Mouse (Mus musculus) midbrain, embryonic 13.5 days (tissue): ENCODE data around the gene Gm17428. TPM values are rescaled to one million over a fixed set of nuclear protein-coding genes. Genes with fewer than 3 reads are reported as not detected.

Experiments
- ATAC-seq: fragments of 200-750 bp; cut with Nextera tagmentation; 2 replicates; pipeline ENCODE4 v1.8.0; 2017; ENCODE audit warnings: mild to moderate bottlenecking, moderate TSS enrichment, moderate library complexity
- H3K27ac ChIP-seq: fragments of 300-500 bp; sonication (generic); 2 replicates; pipeline ENCODE4 v1.5.1; 2015; ENCODE audit warnings: inconsistent platforms, mild to moderate bottlenecking, moderate library complexity
- H3K27me3 ChIP-seq: fragments of 300-500 bp; sonication (generic); 2 replicates; pipeline ENCODE4 v1.6.1; 2015; ENCODE audit warnings: mild to moderate bottlenecking, inconsistent platforms
- H3K36me3 ChIP-seq: fragments of 300-500 bp; sonication (generic); 2 replicates; pipeline ENCODE4 v1.6.1; 2015; ENCODE audit warnings: mild to moderate bottlenecking, inconsistent platforms
- H3K4me1 ChIP-seq: fragments of 300-500 bp; sonication (generic); replicated peaks from 2 replicates; pipeline ENCODE4 v1.6.1; 2015; ENCODE audit warnings: inconsistent platforms
- H3K4me2 ChIP-seq: fragments of 300-500 bp; sonication (generic); replicated peaks from 2 replicates; pipeline ENCODE4 v1.6.1; 2015; ENCODE audit warnings: moderate library complexity, mild to moderate bottlenecking, inconsistent platforms
- H3K4me3 ChIP-seq: fragments of 300-500 bp; sonication (generic); replicated peaks from 2 replicates; pipeline ENCODE4 v1.5.1; 2015; ENCODE audit warnings: mild to moderate bottlenecking, inconsistent platforms
- H3K9ac ChIP-seq: fragments of 300-500 bp; sonication (generic); replicated peaks from 2 replicates; pipeline ENCODE4 v1.6.1; 2015; ENCODE audit warnings: mild to moderate bottlenecking, inconsistent platforms
- H3K9me3 ChIP-seq: fragments of 300-500 bp; sonication (generic); 2 replicates; pipeline ENCODE4 v1.6.1; 2016; ENCODE audit warnings: mild to moderate bottlenecking, inconsistent platforms
- WGBS: fragments of 180-500 bp; shearing (Covaris S2); methylation state at CpG from one replicate; pipeline ENCODE4 v1.1.7; 2015; 5-methylcytosine and 5-hydroxymethylcytosine counted together
- polyA plus RNA-seq: library from polyadenylated mRNA; unstranded; fragments of >200 nt; fragmentation: Nextera tagmentation; extraction: Ambion mirVana; gene quantifications from 2 replicates; pipeline ENCODE4 v1.2.1, GENCODE M21; 2015

The Gm17428 gene
- not detected in 2 replicates for polyA plus RNA-seq

- no peaks in the 10 kb centered on the region for H3K36me3 ChIP-seq
- H3K9ac ChIP-seq, result no peak within 1 kb of the TSS
- H3K4me1 ChIP-seq, result peaks cover 12% of the 10 kb centered on the region
- H3K4me3 ChIP-seq, result no peak within 1 kb of the TSS
- no peaks in the 10 kb centered on the region for H3K9me3 ChIP-seq
- no peak within 1 kb of the TSS for H3K27ac ChIP-seq
- H3K4me2 ChIP-seq, result no peak within 1 kb of the TSS
- no peaks in the 10 kb centered on the region for H3K27me3 ChIP-seq
- ATAC-seq, result no peak
- 73% methylated on average over 1 of the region's 1 CpGs for WGBS
These were observed at the start of gene Gm17428 for GRCm38 (mm10) chr14:54976633-54977032. TSS of gene Gm17428 (plus strand) at chr14:54976933.

- peaks cover 44% of the 10 kb centered on the region for H3K4me1 ChIP-seq
- no peaks in the 10 kb centered on the region for H3K9me3 ChIP-seq
- WGBS, result 14% methylated on average over 7 of the region's 7 CpGs
- H3K27me3 ChIP-seq, result no peaks in the 10 kb centered on the region
- no peaks in the 10 kb centered on the region for H3K36me3 ChIP-seq
- H3K4me3 ChIP-seq, result peak overlapping the region; percentile 54
- H3K4me2 ChIP-seq, result peak overlapping the region; percentile 69
- H3K9ac ChIP-seq, result peak overlapping the region; percentile 73
- no peak for ATAC-seq
- H3K27ac ChIP-seq, result peak overlapping the region; percentile 91
These were observed 49.4 kb upstream of the Gm17428 start for GRCm38 (mm10) chr14:54927296-54927695.

GRCm38 (mm10) chr14:54929801-54930200 lies 46.9 kb upstream of the Gm17428 start:
- Histone ChIP-seq H3K36me3 (no peaks in the 10 kb centered on the region), H3K4me3 (no peak overlapping the region), H3K9ac (no peak overlapping the region), H3K27ac (no peak overlapping the region), H3K9me3 (no peaks in the 10 kb centered on the region), H3K4me2 (no peak overlapping the region), H3K27me3 (no peaks in the 10 kb centered on the region), H3K4me1 (peaks cover 38% of the 10 kb centered on the region)
- WGBS, result 84% methylated on average over 5 of the region's 5 CpGs
- ATAC-seq, result no peak

- ATAC-seq, result no peak
- Histone ChIP-seq H3K4me3 (no peak overlapping the region), H3K27me3 (no peaks in the 10 kb centered on the region), H3K9me3 (no peaks in the 10 kb centered on the region), H3K9ac (no peak overlapping the region), H3K36me3 (no peaks in the 10 kb centered on the region), H3K27ac (no peak overlapping the region), H3K4me2 (no peak overlapping the region), H3K4me1 (peaks cover 31% of the 10 kb centered on the region)
- 13% methylated on average over 2 of the region's 2 CpGs for WGBS
These were observed 46.3 kb upstream of the Gm17428 start for GRCm38 (mm10) chr14:54930431-54930830.

GRCm38 (mm10) chr14:54932645-54933150 lies 44.0 kb upstream of the Gm17428 start, which contains the start of gene Il25:
TSS of gene Il25 (plus strand) at chr14:54932695.
- ATAC-seq, result 0 out of 2 replicates have a peak, but pooled peaks have one; percentile 16
- Histone ChIP-seq H3K27ac (no peak within 1 kb of the TSS), H3K4me1 (peaks cover 21% of the 10 kb centered on the region), H3K4me3 (no peak within 1 kb of the TSS), H3K9ac (no peak within 1 kb of the TSS), H3K27me3 (no peaks in the 10 kb centered on the region), H3K36me3 (no peaks in the 10 kb centered on the region), H3K4me2 (no peak within 1 kb of the TSS), H3K9me3 (no peaks in the 10 kb centered on the region)
- WGBS, result 37% methylated on average over 6 of the region's 6 CpGs

GRCm38 (mm10) chr14:54935904-54936830 lies 40.6 kb upstream of the Gm17428 start, which contains the start of gene Cmtm5:
TSS of gene Cmtm5 (plus strand) at chr14:54936261.
- H3K4me2 ChIP-seq, result no peak within 1 kb of the TSS
- H3K27me3 ChIP-seq, result no peaks in the 10 kb centered on the region
- H3K4me1 ChIP-seq, result peaks cover 16% of the 10 kb centered on the region
- H3K27ac ChIP-seq, result 0 out of 2 replicates have a peak within 1 kb of the TSS, but pooled peaks have one; percentile 30
- ATAC-seq, result 0 out of 2 replicates have a peak, but pooled peaks have one; percentile 48
- H3K4me3 ChIP-seq, result no peak within 1 kb of the TSS
- peak within 1 kb of the TSS; percentile 44; the same call in 1 of the 2 replicates for H3K9ac ChIP-seq
- no peaks in the 10 kb centered on the region for H3K9me3 ChIP-seq
- 43% methylated on average over 8 of the region's 8 CpGs for WGBS
- H3K36me3 ChIP-seq, result no peaks in the 10 kb centered on the region

GRCm38 (mm10) chr14:54936831-54937160 lies 39.9 kb upstream of the Gm17428 start:
- Histone ChIP-seq H3K36me3 (no peaks in the 10 kb centered on the region), H3K9me3 (no peaks in the 10 kb centered on the region), H3K9ac (peak overlapping the region; percentile 44; the same call in 1 of the 2 replicates), H3K27me3 (no peaks in the 10 kb centered on the region), H3K27ac (no peak overlapping the region), H3K4me3 (no peak overlapping the region), H3K4me1 (peaks cover 16% of the 10 kb centered on the region), H3K4me2 (no peak overlapping the region)
- 70% methylated on average over 6 of the region's 6 CpGs for WGBS
- no peak for ATAC-seq

- no peaks in the 10 kb centered on the region for H3K27me3 ChIP-seq
- H3K9ac ChIP-seq, result no peak overlapping the region
- H3K4me2 ChIP-seq, result no peak overlapping the region
- no peaks in the 10 kb centered on the region for H3K9me3 ChIP-seq
- peaks cover 16% of the 10 kb centered on the region for H3K4me1 ChIP-seq
- WGBS, result 90% methylated on average over 16 of the region's 16 CpGs
- no peak overlapping the region for H3K27ac ChIP-seq
- no peak for ATAC-seq
- no peaks in the 10 kb centered on the region for H3K36me3 ChIP-seq
- no peak overlapping the region for H3K4me3 ChIP-seq
These were observed 39.2 kb upstream of the Gm17428 start for GRCm38 (mm10) chr14:54937361-54938182.

GRCm38 (mm10) chr14:54938431-54939219 lies 38.1 kb upstream of the Gm17428 start:
- 82% methylated on average over 15 of the region's 15 CpGs for WGBS
- no peaks in the 10 kb centered on the region for H3K9me3 ChIP-seq
- peaks cover 10% of the 10 kb centered on the region for H3K4me1 ChIP-seq
- no peaks in the 10 kb centered on the region for H3K36me3 ChIP-seq
- no peaks in the 10 kb centered on the region for H3K27me3 ChIP-seq
- no peak for ATAC-seq
- no peak overlapping the region for H3K27ac ChIP-seq
- no peak overlapping the region for H3K4me3 ChIP-seq
- no peak overlapping the region for H3K4me2 ChIP-seq
- H3K9ac ChIP-seq, result no peak overlapping the region

GRCm38 (mm10) chr14:54939434-54940175 lies 37.1 kb upstream of the Gm17428 start:
- Histone ChIP-seq H3K4me3 (no peak overlapping the region), H3K9ac (no peak overlapping the region), H3K9me3 (no peaks in the 10 kb centered on the region), H3K27me3 (no peaks in the 10 kb centered on the region), H3K27ac (no peak overlapping the region), H3K4me2 (no peak overlapping the region), H3K36me3 (no peaks in the 10 kb centered on the region), H3K4me1 (peaks cover 10% of the 10 kb centered on the region)
- whole genome bisulfite sequencing, result 48% methylated on average over 12 of the region's 12 CpGs
- no peak for ATAC-seq

- no peaks in the 10 kb centered on the region for H3K36me3 ChIP-seq
These were observed 36.6 kb upstream of the Gm17428 start for GRCm38 (mm10) chr14:54940176-54940530.

More at GRCm38 (mm10) chr14:54940176-54940530, 36.6 kb upstream of the Gm17428 start:
- H3K9ac ChIP-seq, result no peak overlapping the region
- no peak overlapping the region for H3K4me2 ChIP-seq
- no peaks in the 10 kb centered on the region for H3K27me3 ChIP-seq
- no peak overlapping the region for H3K4me3 ChIP-seq
- no peak for ATAC-seq
- H3K27ac ChIP-seq, result no peak overlapping the region
- H3K9me3 ChIP-seq, result no peaks in the 10 kb centered on the region
- peaks cover 10% of the 10 kb centered on the region for H3K4me1 ChIP-seq
- 81% methylated on average over 3 of the region's 3 CpGs for whole genome bisulfite sequencing
